In genomic region chr7:109266181-109266580, GRCm38 (mm10) we compare ENCODE assay signal across 15 mouse cellular contexts.
"Had no signal": no experiment of that assay in that cellular context is flagged by ENCODE, and none has a peak within 500 bp of the region (broad histone marks: within the 10 kb centered on the region; RNA-seq: fewer than 3 reads in every experiment).

No protein-coding gene starts in this region.

- ATAC-seq: liver, postnatal 0 days; lung, postnatal 0 days; midbrain, embryonic 13.5 days; midbrain, embryonic 15.5 days had no signal

- H3K4me1 ChIP-seq: lung, embryonic 15.5 days; neural tube, embryonic 12.5 days; stomach, embryonic 15.5 days had no signal

- H3K4me2 ChIP-seq: lung, embryonic 15.5 days; midbrain, embryonic 11.5 days; midbrain, embryonic 13.5 days; midbrain, embryonic 15.5 days; neural tube, embryonic 12.5 days; stomach, embryonic 15.5 days had no signal

- H3K4me3 ChIP-seq: lung, embryonic 15.5 days; megakaryocyte, embryonic 14.5 days; midbrain, embryonic 13.5 days; midbrain, embryonic 15.5 days; neural tube, embryonic 12.5 days; stomach, embryonic 15.5 days had no signal

- H3K27ac ChIP-seq: lung, embryonic 15.5 days; macrophage; midbrain, embryonic 13.5 days; midbrain, embryonic 15.5 days; neural tube, embryonic 12.5 days; stomach, embryonic 15.5 days; stomach, postnatal 0 days had no signal

- H3K9ac ChIP-seq: liver, postnatal 0 days; lung, embryonic 15.5 days; midbrain, embryonic 13.5 days; midbrain, embryonic 15.5 days; neural tube, embryonic 12.5 days; stomach, embryonic 15.5 days had no signal

- H3K27me3 ChIP-seq: lung, embryonic 15.5 days; midbrain, embryonic 13.5 days; midbrain, embryonic 15.5 days; neural tube, embryonic 12.5 days; stomach, embryonic 15.5 days had no signal

- H3K36me3 ChIP-seq: lung, embryonic 15.5 days; midbrain, embryonic 13.5 days; midbrain, embryonic 15.5 days; neural tube, embryonic 12.5 days; stomach, embryonic 15.5 days had no signal

- H3K9me3 ChIP-seq: lung, embryonic 15.5 days; megakaryocyte, embryonic 14.5 days; midbrain, embryonic 13.5 days; midbrain, embryonic 15.5 days; neural tube, embryonic 12.5 days; stomach, embryonic 15.5 days had no signal

- DNase-seq: liver, postnatal 0 days; lung, adult 2 months; lung, postnatal 14 days; lung, postnatal 36 days; right cerebral cortex, postnatal 14 days had no signal
